Mouse (Mus musculus) ES-Bruce4 (cell line): ENCODE measurements around the gene Cenpx.

ENCODE experiments used
- CTCF ChIP-seq: IDR thresholded peaks from one replicate; pipeline ENCODE4 v1.8.1; 2011; ENCODE audit warnings: low read depth, low read length
- EP300 ChIP-seq: IDR thresholded peaks from 2 replicates; pipeline ENCODE4 v1.6.1; 2011; ENCODE audit warnings: low read depth, low read length; ENCODE audit not compliant: insufficient read depth
- POLR2A ChIP-seq: IDR thresholded peaks from one replicate; pipeline ENCODE4 v1.8.1; 2011; ENCODE audit warnings: low read length; ENCODE audit not compliant: insufficient read depth

DNA sequence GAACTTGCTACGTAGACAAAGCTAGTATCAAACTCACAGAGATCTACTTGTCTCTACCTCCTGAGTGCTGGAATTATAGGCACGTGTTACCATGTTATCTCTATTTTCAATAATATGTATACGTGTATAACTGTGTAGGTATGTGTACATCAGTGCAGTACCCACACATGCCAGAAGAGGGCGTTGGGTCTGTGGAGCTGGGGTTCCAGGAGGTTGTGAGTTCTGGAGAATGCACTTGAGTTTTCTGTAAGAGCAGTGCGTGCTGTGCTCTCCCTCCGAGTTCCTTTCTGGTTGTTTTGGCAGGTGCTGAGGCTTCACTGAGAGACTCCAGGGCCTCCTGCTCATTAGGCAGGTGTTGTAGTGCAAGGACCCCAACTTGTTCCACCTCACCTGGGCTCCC is 17.0 kb downstream of the Cenpx start:
- no peak for TF ChIP-seq POLR2A
- TF ChIP-seq CTCF, result peak; percentile 40
- no peak for TF ChIP-seq EP300
